Mouse (Mus musculus): ENCODE measurements at regions not wholly inside any gene's neighbourhood (a gene's known extent, or its start where the extent isn't known, plus 50 kb on each side); places are given as distances from the start of the nearest gene placed in this dataset.

DNA sequence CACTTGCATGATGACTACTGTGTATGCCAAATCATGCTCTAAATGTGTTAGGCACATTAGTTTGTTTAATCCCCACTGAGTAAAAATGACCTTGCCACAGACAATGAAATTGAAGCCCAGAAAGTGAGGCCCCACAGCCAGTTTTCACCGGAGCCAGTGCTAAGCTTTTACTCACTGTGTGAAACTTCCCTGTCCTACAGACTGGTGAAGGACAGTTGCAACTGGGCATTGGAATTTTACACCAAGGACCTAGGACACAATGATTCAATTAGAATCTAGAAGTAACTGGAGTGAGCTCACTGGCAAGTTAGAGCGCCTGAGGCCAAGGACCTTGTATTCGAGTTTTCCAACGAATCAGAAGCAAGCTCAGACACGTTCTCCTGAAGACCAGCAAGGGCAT lies 79.8 kb downstream of the S1pr1 start:
- H3K4me3 ChIP-seq (replicated peaks; ENCODE audit: low read length), result no peak overlapping the region
- WGBS, result 90% methylated on average over 5 of the region's 5 CpGs
- no peaks in the 10 kb centered on the region for H3K9me3 ChIP-seq (ENCODE audit: control insufficient read depth, low read length)
- ATAC-seq (ENCODE audit: low FRiP score), result no peak
- H3K9ac ChIP-seq, result no peak overlapping the region
- DNase-seq (ENCODE audit: low spot score), result no peak
- H3K27me3 ChIP-seq (ENCODE audit: control insufficient read depth, insufficient read depth, low read length), result no peaks in the 10 kb centered on the region
- H3K27ac ChIP-seq, result no peak overlapping the region
- H3K36me3 ChIP-seq (replicated peaks; ENCODE audit: control insufficient read depth, insufficient read depth), result no peaks in the 10 kb centered on the region
- H3K4me2 ChIP-seq (replicated peaks), result no peak overlapping the region
- H3K4me1 ChIP-seq (replicated peaks; ENCODE audit: control insufficient read depth, insufficient read depth, low read length), result peaks cover 12% of the 10 kb centered on the region

DNA sequence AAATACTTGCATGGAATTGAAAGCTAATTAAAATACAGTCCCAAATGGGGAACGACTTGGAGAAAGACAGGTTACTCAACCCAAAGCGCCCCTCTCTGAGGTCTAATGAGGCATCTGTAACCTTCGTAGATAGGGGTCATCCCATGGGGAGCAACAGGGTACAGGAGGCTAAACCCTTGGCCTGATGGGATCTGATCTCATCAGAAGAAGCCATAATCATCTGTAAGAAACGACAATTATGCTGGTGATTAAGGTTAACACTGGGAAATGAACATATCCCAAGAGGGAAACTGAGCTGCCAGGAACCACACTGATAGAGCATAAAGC lies 82.5 kb downstream of the S1pr1 start:
- DNase-seq (ENCODE audit: low spot score), result no peak

DNA sequence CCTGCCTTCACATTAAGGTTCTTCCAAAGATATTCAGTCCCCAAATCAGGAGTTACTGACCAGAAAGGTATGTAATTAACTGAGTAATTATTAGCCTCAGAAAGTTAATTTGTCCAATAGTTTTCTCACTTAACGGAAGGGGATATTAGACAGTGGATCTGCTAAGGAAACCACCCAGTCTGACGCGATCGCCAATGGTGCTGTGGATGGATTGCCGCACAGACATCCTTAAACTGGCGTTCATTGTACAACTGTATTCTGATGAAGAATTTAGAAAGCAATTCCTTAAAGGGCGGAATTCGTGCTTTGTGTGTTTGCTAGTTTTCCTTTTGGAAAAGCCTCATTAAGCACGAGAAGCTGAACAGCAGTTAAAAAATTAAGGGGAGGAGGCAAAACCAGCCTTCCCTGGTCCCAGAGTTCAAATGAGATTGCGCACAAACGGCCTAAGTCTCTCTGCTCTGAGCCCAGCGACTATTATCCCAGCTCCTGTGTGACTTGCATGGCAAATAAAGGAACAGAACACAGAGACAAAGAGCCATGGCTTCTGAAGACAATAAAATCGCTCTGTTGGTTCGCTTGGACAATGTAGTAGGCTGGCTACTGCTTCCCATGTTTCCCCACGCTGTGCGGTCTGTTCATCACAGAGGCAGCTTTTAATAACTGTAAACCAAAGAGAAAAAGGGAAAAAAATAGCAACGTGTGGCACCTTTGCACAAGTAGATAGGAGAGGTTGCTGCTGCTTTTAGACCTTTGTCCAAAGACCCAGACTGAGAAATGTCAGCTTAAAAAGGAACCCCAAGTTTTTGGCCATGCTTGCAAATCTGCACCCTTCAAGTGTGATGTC lies 83.1 kb downstream of the S1pr1 start:
- Histone ChIP-seq H3K4me2 (replicated peaks) (peak overlapping the region; percentile 26), H3K4me3 (replicated peaks; ENCODE audit: low read length) (no peak overlapping the region), H3K4me1 (replicated peaks; ENCODE audit: control insufficient read depth, insufficient read depth, low read length) (peaks cover 12% of the 10 kb centered on the region), H3K27ac (peak overlapping the region; percentile 80), H3K27me3 (ENCODE audit: control insufficient read depth, insufficient read depth, low read length) (no peaks in the 10 kb centered on the region), H3K9ac (peak overlapping the region; percentile 28; the same call in 1 of the 2 replicates), H3K36me3 (replicated peaks; ENCODE audit: control insufficient read depth, insufficient read depth) (no peaks in the 10 kb centered on the region), H3K9me3 (ENCODE audit: control insufficient read depth, low read length) (no peaks in the 10 kb centered on the region)
- peak; percentile 57 for DNase-seq (ENCODE audit: low spot score)
- peak; percentile 84 for ATAC-seq (ENCODE audit: low FRiP score)
- WGBS, result 34% methylated on average over 17 of the region's 17 CpGs

More for the DNA sequence above, 82.5 kb downstream of the S1pr1 start:
- no peaks in the 10 kb centered on the region for H3K27me3 ChIP-seq (ENCODE audit: control insufficient read depth, insufficient read depth, low read length)
- H3K27ac ChIP-seq, result peak overlapping the region; percentile 80
- H3K4me3 ChIP-seq (replicated peaks; ENCODE audit: low read length), result no peak overlapping the region
- H3K9ac ChIP-seq, result peak overlapping the region; percentile 28; the same call in 1 of the 2 replicates
- 37% methylated on average over 4 of the region's 4 CpGs for WGBS
- no peaks in the 10 kb centered on the region for H3K36me3 ChIP-seq (replicated peaks; ENCODE audit: control insufficient read depth, insufficient read depth)
- peaks cover 12% of the 10 kb centered on the region for H3K4me1 ChIP-seq (replicated peaks; ENCODE audit: control insufficient read depth, insufficient read depth, low read length)
- no peak; the same call in 1 of the 2 replicates for ATAC-seq (ENCODE audit: low FRiP score)
- H3K9me3 ChIP-seq (ENCODE audit: control insufficient read depth, low read length), result no peaks in the 10 kb centered on the region
- H3K4me2 ChIP-seq (replicated peaks), result no peak overlapping the region

DNA sequence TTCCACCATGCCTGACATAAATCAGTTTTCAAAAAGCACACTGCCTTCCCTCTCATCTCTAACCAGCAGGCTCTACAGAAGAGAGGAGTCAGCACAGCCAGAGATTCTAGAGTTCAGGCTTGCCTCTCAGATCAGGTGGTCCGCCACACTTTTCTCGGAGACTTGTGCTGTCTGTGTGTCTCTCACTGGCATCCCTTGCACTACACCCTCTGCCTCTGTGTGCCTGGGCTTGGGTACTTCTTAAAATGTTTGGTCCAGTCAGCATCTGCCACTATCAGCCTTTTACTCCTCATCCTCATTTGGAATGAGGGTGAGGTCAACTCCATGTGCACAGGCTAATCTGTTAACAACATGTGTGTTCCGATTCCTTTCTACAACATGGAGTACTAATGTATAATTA lies 92.0 kb downstream of the S1pr1 start:
- Histone ChIP-seq H3K9ac (no peak overlapping the region), H3K9me3 (ENCODE audit: control insufficient read depth, low read length) (no peaks in the 10 kb centered on the region), H3K4me3 (replicated peaks; ENCODE audit: low read length) (no peak overlapping the region), H3K27ac (no peak overlapping the region), H3K4me1 (replicated peaks; ENCODE audit: control insufficient read depth, insufficient read depth, low read length) (0 out of 2 replicates have a peak, but pooled peaks cover 3% of the 10 kb centered on the region), H3K4me2 (replicated peaks) (no peak overlapping the region), H3K36me3 (replicated peaks; ENCODE audit: control insufficient read depth, insufficient read depth) (no peaks in the 10 kb centered on the region), H3K27me3 (ENCODE audit: control insufficient read depth, insufficient read depth, low read length) (no peaks in the 10 kb centered on the region)
- 94% methylated on average over 3 of the region's 3 CpGs for WGBS
- DNase-seq (ENCODE audit: low spot score), result no peak
- no peak for ATAC-seq (ENCODE audit: low FRiP score)

DNA sequence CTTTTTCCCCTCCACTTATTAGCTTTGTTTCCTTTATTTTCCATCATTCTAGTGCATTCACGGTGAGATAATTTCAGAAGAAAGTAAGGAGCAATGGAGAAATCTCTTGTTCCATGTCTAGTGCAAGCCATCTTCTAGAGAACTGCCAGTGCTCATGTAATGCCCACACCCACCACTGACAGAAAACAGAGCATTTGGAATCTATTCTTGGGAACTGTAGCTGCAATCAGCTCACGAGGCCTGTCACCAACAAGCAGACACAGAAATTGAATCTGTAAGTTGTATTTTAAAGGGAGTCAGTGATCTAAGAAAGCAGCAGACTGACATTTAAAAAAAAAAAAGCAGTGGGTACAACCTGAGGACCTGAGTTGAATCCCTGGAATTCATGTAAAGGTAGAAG lies 92.6 kb downstream of the S1pr1 start:
- no peak overlapping the region for H3K27ac ChIP-seq
- H3K4me3 ChIP-seq (replicated peaks; ENCODE audit: low read length), result no peak overlapping the region
- DNase-seq (ENCODE audit: low spot score) (no peak), ATAC-seq (ENCODE audit: low FRiP score) (no peak)
- H3K4me2 ChIP-seq (replicated peaks), result no peak overlapping the region
- H3K36me3 ChIP-seq (replicated peaks; ENCODE audit: control insufficient read depth, insufficient read depth), result no peaks in the 10 kb centered on the region
- 0 out of 2 replicates have a peak, but pooled peaks cover 3% of the 10 kb centered on the region for H3K4me1 ChIP-seq (replicated peaks; ENCODE audit: control insufficient read depth, insufficient read depth, low read length)
- 86% methylated on average over 2 of the region's 2 CpGs for WGBS
- no peak overlapping the region for H3K9ac ChIP-seq
- H3K9me3 ChIP-seq (ENCODE audit: control insufficient read depth, low read length), result no peaks in the 10 kb centered on the region
- no peaks in the 10 kb centered on the region for H3K27me3 ChIP-seq (ENCODE audit: control insufficient read depth, insufficient read depth, low read length)

DNA sequence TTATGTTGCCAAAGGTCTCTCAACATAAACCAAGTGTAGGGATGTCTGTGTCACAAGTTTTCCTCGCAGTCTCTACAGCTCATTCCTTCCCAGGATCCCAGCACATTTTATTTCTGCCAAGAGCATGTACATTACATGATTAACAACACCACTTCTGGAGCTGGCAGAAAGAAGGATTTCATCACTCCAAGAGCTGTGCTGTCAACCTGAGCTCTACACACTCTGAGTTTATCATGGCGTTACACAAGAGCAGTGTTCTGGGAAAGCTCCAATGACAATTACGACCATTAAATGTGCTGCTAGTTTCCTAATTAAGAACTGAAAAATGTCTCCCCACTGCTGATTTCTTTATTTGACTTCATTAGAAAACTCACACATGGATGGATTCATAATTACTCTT lies 94.9 kb downstream of the S1pr1 start:
- DNase-seq (ENCODE audit: low spot score) (no peak), ATAC-seq (ENCODE audit: low FRiP score) (no peak)
- Histone ChIP-seq H3K36me3 (replicated peaks; ENCODE audit: control insufficient read depth, insufficient read depth) (no peaks in the 10 kb centered on the region), H3K4me3 (replicated peaks; ENCODE audit: low read length) (no peak overlapping the region), H3K4me2 (replicated peaks) (no peak overlapping the region), H3K4me1 (replicated peaks; ENCODE audit: control insufficient read depth, insufficient read depth, low read length) (0 out of 2 replicates have a peak, but pooled peaks cover 3% of the 10 kb centered on the region), H3K9ac (no peak overlapping the region), H3K27me3 (ENCODE audit: control insufficient read depth, insufficient read depth, low read length) (no peaks in the 10 kb centered on the region), H3K27ac (no peak overlapping the region), H3K9me3 (ENCODE audit: control insufficient read depth, low read length) (no peaks in the 10 kb centered on the region)
- 78% methylated on average over 3 of the region's 3 CpGs for WGBS

DNA sequence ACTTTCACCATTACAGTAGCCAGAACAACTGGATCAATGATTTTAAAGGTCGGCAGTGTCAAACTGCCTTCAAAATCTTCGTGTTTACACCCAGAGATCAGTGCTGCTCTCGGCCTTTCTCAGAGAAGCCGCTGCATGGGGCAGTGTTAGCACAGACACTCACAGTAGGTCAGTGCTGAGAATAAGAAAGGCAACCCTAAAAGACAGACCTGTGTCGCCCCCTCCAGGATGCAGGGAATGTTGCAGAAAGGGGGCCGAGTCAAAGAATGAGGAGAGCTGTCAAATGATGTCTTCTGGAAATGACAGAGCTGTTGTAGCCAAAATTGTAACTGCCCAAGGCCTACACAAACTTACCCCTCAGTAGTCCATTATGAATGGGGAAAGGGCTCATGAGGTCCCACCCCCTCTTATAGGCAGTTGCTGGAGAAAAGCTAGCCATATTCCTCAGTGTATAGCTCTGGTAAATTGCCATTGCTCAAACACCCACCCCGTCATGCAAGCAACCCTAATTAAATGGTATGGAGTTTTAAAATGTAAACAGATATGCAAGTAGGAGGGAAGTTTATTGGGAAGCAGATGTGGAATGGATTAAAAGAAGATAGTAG lies 98.8 kb downstream of the S1pr1 start:
- H3K4me2 ChIP-seq (replicated peaks), result no peak overlapping the region
- no peak overlapping the region for H3K9ac ChIP-seq
- no peaks in the 10 kb centered on the region for H3K9me3 ChIP-seq (ENCODE audit: control insufficient read depth, low read length)
- no peak overlapping the region for H3K4me3 ChIP-seq (replicated peaks; ENCODE audit: low read length)
- H3K4me1 ChIP-seq (replicated peaks; ENCODE audit: control insufficient read depth, insufficient read depth, low read length), result no peaks in the 10 kb centered on the region
- no peaks in the 10 kb centered on the region for H3K27me3 ChIP-seq (ENCODE audit: control insufficient read depth, insufficient read depth, low read length)
- no peak overlapping the region for H3K27ac ChIP-seq
- ATAC-seq (ENCODE audit: low FRiP score), result 0 out of 2 replicates have a peak, but pooled peaks have one; percentile 73
- peak; percentile 47 for DNase-seq (ENCODE audit: low spot score)
- H3K36me3 ChIP-seq (replicated peaks; ENCODE audit: control insufficient read depth, insufficient read depth), result no peaks in the 10 kb centered on the region
- WGBS, result 20% methylated on average over 7 of the region's 7 CpGs

DNA sequence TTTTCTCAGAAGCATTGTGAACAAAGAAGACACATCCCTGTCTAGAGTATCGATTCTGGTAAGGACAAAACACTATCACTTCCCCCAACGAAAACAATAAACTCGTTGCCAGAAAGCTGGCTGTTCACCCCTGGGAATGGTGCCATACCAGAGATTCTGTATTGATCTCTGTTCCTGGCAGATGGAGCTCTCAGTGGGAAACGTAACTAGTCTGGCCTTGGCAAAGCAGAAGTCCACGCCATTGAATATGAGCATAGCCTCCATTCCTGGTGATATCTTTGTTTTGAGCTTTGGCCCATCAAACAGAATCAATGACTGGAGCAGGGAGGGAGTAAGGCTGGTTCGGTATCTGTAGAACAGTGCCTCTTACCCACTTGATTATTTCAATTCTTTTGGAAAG lies 102.0 kb downstream of the S1pr1 start:
- Histone ChIP-seq H3K4me2 (replicated peaks) (no peak overlapping the region), H3K4me3 (replicated peaks; ENCODE audit: low read length) (no peak overlapping the region), H3K36me3 (replicated peaks; ENCODE audit: control insufficient read depth, insufficient read depth) (no peaks in the 10 kb centered on the region), H3K27me3 (ENCODE audit: control insufficient read depth, insufficient read depth, low read length) (no peaks in the 10 kb centered on the region), H3K27ac (no peak overlapping the region), H3K9ac (no peak overlapping the region), H3K9me3 (ENCODE audit: control insufficient read depth, low read length) (no peaks in the 10 kb centered on the region), H3K4me1 (replicated peaks; ENCODE audit: control insufficient read depth, insufficient read depth, low read length) (no peaks in the 10 kb centered on the region)
- DNase-seq (ENCODE audit: low spot score) (no peak), ATAC-seq (ENCODE audit: low FRiP score) (no peak)
- WGBS, result 78% methylated on average over 6 of the region's 6 CpGs

DNA sequence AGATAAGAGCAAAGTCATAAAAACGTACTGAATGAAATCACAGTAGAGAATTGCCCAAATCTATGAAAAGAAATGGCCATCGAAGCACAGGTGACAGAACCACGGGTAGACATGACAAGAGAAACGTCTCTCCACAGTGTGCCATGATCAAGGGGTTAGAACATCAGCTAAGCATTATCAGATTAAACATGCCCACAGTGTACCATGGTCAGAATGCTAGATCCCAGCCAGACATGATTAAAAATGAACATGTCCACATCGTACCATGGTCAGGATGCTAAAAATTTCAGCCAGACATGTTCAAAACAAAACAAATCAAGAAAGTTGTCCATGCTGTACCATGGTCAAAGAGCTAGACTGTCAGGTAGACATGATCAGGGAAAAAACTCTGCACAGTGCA lies 106.8 kb downstream of the S1pr1 start:
- ATAC-seq (ENCODE audit: low FRiP score) (no peak), DNase-seq (ENCODE audit: low spot score) (no peak)
- no peak overlapping the region for H3K27ac ChIP-seq
- WGBS, result 95% methylated on average over 5 of the region's 5 CpGs
- H3K4me1 ChIP-seq (replicated peaks; ENCODE audit: control insufficient read depth, insufficient read depth, low read length), result no peaks in the 10 kb centered on the region
- no peaks in the 10 kb centered on the region for H3K27me3 ChIP-seq (ENCODE audit: control insufficient read depth, insufficient read depth, low read length)
- no peaks in the 10 kb centered on the region for H3K9me3 ChIP-seq (ENCODE audit: control insufficient read depth, low read length)
- no peaks in the 10 kb centered on the region for H3K36me3 ChIP-seq (replicated peaks; ENCODE audit: control insufficient read depth, insufficient read depth)
- no peak overlapping the region for H3K4me2 ChIP-seq (replicated peaks)
- no peak overlapping the region for H3K9ac ChIP-seq
- H3K4me3 ChIP-seq (replicated peaks; ENCODE audit: low read length), result no peak overlapping the region

Data from hindbrain, embryonic 14.5 days (tissue).